Mouse (Mus musculus): ENCODE measurements around the gene Gm17482.
"Not testable (repeated sequence)": the region's sequence is repeated elsewhere in the genome, so short reads cannot be mapped to it uniquely, and the experiment has no call there.

DNA sequence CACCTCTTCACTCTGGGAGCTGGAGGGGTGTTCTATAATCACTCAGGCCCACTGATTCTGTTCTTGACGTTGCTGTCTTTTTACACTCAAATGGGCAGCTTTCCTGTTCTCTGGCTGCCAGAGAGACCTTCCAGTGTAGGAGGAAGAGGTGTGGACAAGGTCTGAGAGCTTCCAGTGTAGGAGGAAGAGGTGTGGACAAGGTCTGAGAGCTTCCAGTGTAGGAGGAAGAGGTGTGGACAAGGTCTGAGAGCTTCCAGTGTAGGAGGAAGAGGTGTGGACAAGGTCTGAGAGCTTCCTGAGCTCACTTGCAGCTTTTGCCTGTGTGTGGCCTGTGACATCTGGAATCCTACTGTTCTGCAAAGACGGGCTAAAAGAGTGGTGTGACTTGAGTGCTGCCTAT lies 13.3 kb downstream of the Gm17482 start:
- TF ChIP-seq CTCF (IDR thresholded peaks at IDR 0.05; ENCODE audit: control insufficient read depth, insufficient read depth, insufficient replicate concordance, low read depth, low read length); POLR2A (IDR thresholded peaks at IDR 0.05; ENCODE audit: control insufficient read depth, low read depth, low read length): not testable (repeated sequence)

Measured in testis, adult 2 months (tissue).